Mouse (Mus musculus) small intestine, adult 2 months (tissue): ENCODE measurements at regions not wholly inside any gene's neighbourhood (a gene's known extent, or its start where the extent isn't known, plus 50 kb on each side); places are given as distances from the start of the nearest gene placed in this dataset.

ENCODE experiments used
- H3K27ac ChIP-seq: fragments of 200-500 bp; 2 replicates; pipeline ENCODE4 v1.5.1; 2012; ENCODE audit warnings: low read depth, low read length, control low read depth, inconsistent platforms; ENCODE audit not compliant: insufficient read depth
- H3K27me3 ChIP-seq: fragments of 200-500 bp; 2 replicates; pipeline ENCODE4 v1.6.1; 2012; ENCODE audit warnings: mild to moderate bottlenecking, moderate library complexity, low read length, inconsistent platforms; ENCODE audit not compliant: control insufficient read depth, insufficient read depth
- H3K36me3 ChIP-seq: fragments of 200-500 bp; 2 replicates; pipeline ENCODE4 v1.6.1; 2012; ENCODE audit warnings: mild to moderate bottlenecking, low read length, control low read depth, inconsistent platforms; ENCODE audit not compliant: control insufficient read depth, insufficient read depth
- H3K4me1 ChIP-seq: fragments of 200-500 bp; 2 replicates; pipeline ENCODE4 v1.6.1; 2012; ENCODE audit warnings: low read length, inconsistent platforms, mixed read lengths; ENCODE audit not compliant: control insufficient read depth, insufficient read depth, insufficient read length
- H3K4me3 ChIP-seq: fragments of 200-500 bp; 2 replicates; pipeline ENCODE4 v1.5.1; 2012; ENCODE audit warnings: low read depth, mild to moderate bottlenecking, control low read depth, inconsistent platforms, low read length, moderate library complexity
- CTCF ChIP-seq: fragments of 200-500 bp; IDR thresholded peaks from 2 replicates; pipeline ENCODE4 v1.5.1; 2012; ENCODE audit warnings: low read depth, mild to moderate bottlenecking, control low read depth, inconsistent platforms, low read length, moderate library complexity, mixed read lengths; ENCODE audit not compliant: insufficient replicate concordance, insufficient read length; ENCODE audit errors: extremely low read depth
- POLR2A ChIP-seq: fragments of 200-500 bp; IDR thresholded peaks from 2 replicates; pipeline ENCODE4 v1.6.1; 2012; ENCODE audit warnings: low read depth, mild to moderate bottlenecking, control low read depth, inconsistent platforms, low read length, moderate library complexity
- WGBS: fragments of 180-500 bp; shearing (Covaris S2); methylation state at CpG from one replicate; pipeline ENCODE4 v1.1.7; 2018; 5-methylcytosine and 5-hydroxymethylcytosine counted together

GRCm38 (mm10) chr13:102060213-102060612 is 292.2 kb upstream of the Pik3r1 start:
- WGBS, result 94% methylated on average over 3 of the region's 3 CpGs
- Histone ChIP-seq H3K27me3 (no peaks in the 10 kb centered on the region), H3K27ac (no peak overlapping the region), H3K4me1 (no peaks in the 10 kb centered on the region; the same call in 1 of the 2 replicates), H3K36me3 (no peaks in the 10 kb centered on the region), H3K4me3 (no peak overlapping the region)
- TF ChIP-seq CTCF (no peak), POLR2A (no peak)

- no peaks in the 10 kb centered on the region for H3K27me3 ChIP-seq
- no peaks in the 10 kb centered on the region for H3K36me3 ChIP-seq
- 0 out of 2 replicates have a peak overlapping the region, but pooled peaks have one; percentile 2 for H3K4me3 ChIP-seq
- TF ChIP-seq CTCF, result no peak
- TF ChIP-seq POLR2A, result no peak
- WGBS, result 23% methylated on average over 7 of the region's 7 CpGs
- peaks cover 7% of the 10 kb centered on the region; the same call in 1 of the 2 replicates for H3K4me1 ChIP-seq
- H3K27ac ChIP-seq, result peak overlapping the region; percentile 93
These were observed 296.7 kb upstream of the Pik3r1 start for GRCm38 (mm10) chr13:102064590-102065273.

- H3K27me3 ChIP-seq, result no peaks in the 10 kb centered on the region
- H3K4me3 ChIP-seq, result no peak overlapping the region
- peaks cover 7% of the 10 kb centered on the region; the same call in 1 of the 2 replicates for H3K4me1 ChIP-seq
- peak overlapping the region; percentile 93 for H3K27ac ChIP-seq
- no peaks in the 10 kb centered on the region for H3K36me3 ChIP-seq
- 29% methylated on average over 5 of the region's 5 CpGs for WGBS
- TF ChIP-seq POLR2A, result no peak
- no peak for TF ChIP-seq CTCF
These were observed 297.2 kb upstream of the Pik3r1 start for GRCm38 (mm10) chr13:102065274-102065640.

- peaks cover 7% of the 10 kb centered on the region; the same call in 1 of the 2 replicates for H3K4me1 ChIP-seq
- H3K4me3 ChIP-seq, result no peak overlapping the region
- H3K36me3 ChIP-seq, result no peaks in the 10 kb centered on the region
- H3K27ac ChIP-seq, result peak overlapping the region; percentile 88
- TF ChIP-seq POLR2A, result no peak
- 23% methylated on average over 5 of the region's 5 CpGs for WGBS
- H3K27me3 ChIP-seq, result no peaks in the 10 kb centered on the region
These were observed 297.8 kb upstream of the Pik3r1 start for GRCm38 (mm10) chr13:102065796-102066195.

GRCm38 (mm10) chr13:102070740-102071139 is 302.7 kb upstream of the Pik3r1 start:
- H3K4me3 ChIP-seq, result no peak overlapping the region

GRCm38 (mm10) chr13:102072366-102072765 is 304.3 kb upstream of the Pik3r1 start:
- 92% methylated on average over 4 of the region's 4 CpGs for WGBS
- H3K4me3 ChIP-seq, result no peak overlapping the region
- H3K36me3 ChIP-seq, result no peaks in the 10 kb centered on the region
- H3K27me3 ChIP-seq, result no peaks in the 10 kb centered on the region
- H3K27ac ChIP-seq, result no peak overlapping the region
- H3K4me1 ChIP-seq, result no peaks in the 10 kb centered on the region
- TF ChIP-seq POLR2A (no peak), CTCF (no peak)

More at GRCm38 (mm10) chr13:102070740-102071139, 302.7 kb upstream of the Pik3r1 start:
- Histone ChIP-seq H3K36me3 (no peaks in the 10 kb centered on the region), H3K4me1 (peaks cover 3% of the 10 kb centered on the region; the same call in 1 of the 2 replicates), H3K27ac (no peak overlapping the region), H3K27me3 (no peaks in the 10 kb centered on the region)
- no peak for TF ChIP-seq CTCF
- TF ChIP-seq POLR2A, result no peak
- 73% methylated on average over 3 of the region's 3 CpGs for WGBS

GRCm38 (mm10) chr13:102087766-102088165 is 319.7 kb upstream of the Pik3r1 start:
- Histone ChIP-seq H3K4me3 (no peak overlapping the region), H3K36me3 (no peaks in the 10 kb centered on the region), H3K27ac (no peak overlapping the region), H3K27me3 (no peaks in the 10 kb centered on the region), H3K4me1 (no peaks in the 10 kb centered on the region)
- 35% methylated on average over 1 of the region's 1 CpGs for WGBS
- TF ChIP-seq CTCF (no peak), POLR2A (no peak)
